Mouse (Mus musculus) embryonic facial prominence, embryonic 11.5 days (tissue): ENCODE measurements around the gene Phf11c. TPM values are rescaled to one million over a fixed set of nuclear protein-coding genes. Genes with fewer than 3 reads are reported as not detected.
"Not testable (repeated sequence)": the region's sequence is repeated elsewhere in the genome, so short reads cannot be mapped to it uniquely, and the experiment has no call there.

ENCODE experiments used
- ATAC-seq: fragments of 200-750 bp; cut with Nextera tagmentation; replicated peaks from 2 replicates; pipeline ENCODE4 v1.8.0; 2017; ENCODE audit warnings: low read depth; ENCODE audit not compliant: insufficient number of reproducible peaks, low FRiP score, low TSS enrichment
- DNase-seq: peaks from one replicate; pipeline ENCODE4 v3.0.0-alpha.2; 2015; ENCODE audit warnings: low spot score
- H3K27ac ChIP-seq: fragments of 300-500 bp; sonication (generic); replicated peaks from 2 replicates; pipeline ENCODE4 v1.5.1; 2014; ENCODE audit warnings: mild to moderate bottlenecking, low read depth, low read length, control low read depth
- H3K27me3 ChIP-seq: fragments of 300-500 bp; sonication (generic); 2 replicates; pipeline ENCODE4 v1.6.1; 2014; ENCODE audit warnings: mild to moderate bottlenecking, low read length, moderate library complexity, mixed read lengths; ENCODE audit not compliant: control insufficient read depth, insufficient read depth
- H3K36me3 ChIP-seq: fragments of 300-500 bp; sonication (generic); replicated peaks from 2 replicates; pipeline ENCODE4 v1.6.1; 2014; ENCODE audit warnings: low read depth, mild to moderate bottlenecking, low read length, moderate library complexity, mixed read lengths; ENCODE audit not compliant: control insufficient read depth, insufficient read depth
- H3K4me1 ChIP-seq: fragments of 300-500 bp; sonication (generic); 2 replicates; pipeline ENCODE4 v1.6.1; 2014; ENCODE audit warnings: low read length, mixed read lengths; ENCODE audit not compliant: control insufficient read depth, insufficient read depth
- H3K4me2 ChIP-seq: fragments of 300-500 bp; sonication (generic); 2 replicates; pipeline ENCODE4 v1.6.1; 2014; ENCODE audit warnings: low read depth, mild to moderate bottlenecking, control low read depth, low read length, moderate library complexity
- H3K4me3 ChIP-seq: fragments of 300-500 bp; sonication (generic); 2 replicates; pipeline ENCODE4 v1.5.1; 2014; ENCODE audit warnings: low read depth, low read length, control low read depth
- H3K9ac ChIP-seq: fragments of 300-500 bp; sonication (generic); replicated peaks from 2 replicates; pipeline ENCODE4 v1.6.1; 2014; ENCODE audit warnings: mild to moderate bottlenecking, control low read depth, low read length
- H3K9me3 ChIP-seq: fragments of 300-500 bp; sonication (generic); replicated peaks from 2 replicates; pipeline ENCODE4 v1.6.1; 2016; ENCODE audit warnings: mild to moderate bottlenecking, low read length, inconsistent platforms, mixed read lengths; ENCODE audit not compliant: control insufficient read depth
- WGBS: fragments of 180-500 bp; shearing (Covaris S2); extraction: QIAGEN DNeasy Blood & Tissue Kit; methylation state at CpG from one replicate; pipeline ENCODE4 v1.1.7; 2014; 5-methylcytosine and 5-hydroxymethylcytosine counted together
- polyA plus RNA-seq: library from polyadenylated mRNA; unstranded; fragments of >200 nt; fragmentation: Nextera tagmentation; extraction: Ambion mirVana; gene quantifications from 2 replicates; pipeline ENCODE4 v1.2.1, GENCODE M21; 2014

Phf11c gene
- polyA plus RNA-seq, 1 experiment from 2014 or later: 1.2 TPM

DNA sequence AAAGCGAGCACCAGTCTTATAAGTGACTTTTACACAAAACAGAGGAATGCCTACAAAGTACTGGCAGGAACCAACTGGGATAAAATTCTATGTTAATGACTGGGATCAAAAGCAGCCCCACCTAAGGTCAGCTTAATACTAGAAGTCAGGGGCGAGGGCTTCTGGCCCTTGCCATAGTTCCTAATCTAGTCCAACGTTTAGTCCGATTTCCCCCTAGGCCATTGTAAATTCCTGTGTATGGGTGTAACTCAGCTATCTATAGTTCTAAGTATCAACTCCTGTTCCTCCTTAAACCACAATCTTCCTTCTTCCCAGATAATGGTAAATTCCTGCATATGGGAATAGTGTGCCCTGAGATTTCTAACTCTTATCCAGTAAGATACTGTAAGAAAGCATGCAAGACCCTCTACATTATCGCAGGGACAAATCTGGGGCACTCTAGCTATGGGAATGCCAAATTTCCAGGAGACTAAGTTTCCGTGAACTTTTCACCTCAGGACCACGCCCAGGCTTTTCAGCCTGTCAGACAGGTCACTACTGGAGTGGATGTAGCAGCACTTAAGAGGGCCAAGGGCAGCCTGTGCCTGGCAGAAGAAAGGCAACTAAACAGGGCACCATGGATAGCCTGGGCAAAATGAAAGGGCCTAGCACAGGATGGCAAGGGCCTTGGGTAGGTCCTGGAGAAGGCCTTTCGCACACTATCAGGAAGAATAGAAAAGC lies 28.6 kb downstream of the Phf11c start:
- 82% methylated on average over 8 of the region's 8 CpGs for WGBS
- no peak overlapping the region for H3K4me2 ChIP-seq
- H3K27me3 ChIP-seq: no peaks in the 10 kb centered on the region

DNA sequence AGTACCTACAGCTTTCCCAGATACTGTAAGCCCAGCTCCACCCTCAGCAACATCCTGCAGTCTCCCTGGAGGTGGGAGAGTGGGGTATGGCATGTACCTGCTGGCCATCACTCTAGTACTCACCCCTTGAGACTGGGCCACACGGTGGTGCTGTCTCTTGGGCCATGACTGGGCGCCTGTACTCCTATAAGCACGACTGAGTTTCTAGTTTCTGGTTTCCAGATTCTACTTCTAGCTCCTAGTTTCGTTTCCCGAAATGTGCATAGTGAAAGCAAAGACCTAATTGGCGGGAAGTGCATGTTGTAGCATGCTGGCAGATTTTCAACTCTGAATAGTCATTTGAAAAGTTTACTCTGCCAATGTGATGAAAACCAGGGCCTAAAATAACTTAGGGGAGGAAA lies 29.9 kb downstream of the Phf11c start, which contains the start of gene Phf11d:
Gene Phf11d, minus strand, starts transcription at position 227 of the 401 bp plus-strand sequence.
- no peaks in the 10 kb centered on the region for H3K9me3 ChIP-seq
- no peak within 1 kb of the TSS for H3K27ac ChIP-seq
- H3K27me3 ChIP-seq: no peaks in the 10 kb centered on the region
- no peak for ATAC-seq
- no peak within 1 kb of the TSS for H3K4me2 ChIP-seq
- H3K36me3 ChIP-seq: no peaks in the 10 kb centered on the region
- DNase-seq: peak; percentile 1
- no peak within 1 kb of the TSS for H3K9ac ChIP-seq
- no peaks in the 10 kb centered on the region for H3K4me1 ChIP-seq
- H3K4me3 ChIP-seq: no peak within 1 kb of the TSS
- 78% methylated on average over 6 of the region's 6 CpGs for WGBS

More for the DNA sequence above, 28.6 kb downstream of the Phf11c start:
- no peak for ATAC-seq
- no peak overlapping the region for H3K4me3 ChIP-seq
- H3K9ac ChIP-seq: no peak overlapping the region
- no peak for DNase-seq
- H3K4me1 ChIP-seq: no peaks in the 10 kb centered on the region
- no peaks in the 10 kb centered on the region for H3K36me3 ChIP-seq
- H3K9me3 ChIP-seq: no peaks in the 10 kb centered on the region
- no peak overlapping the region for H3K27ac ChIP-seq

DNA sequence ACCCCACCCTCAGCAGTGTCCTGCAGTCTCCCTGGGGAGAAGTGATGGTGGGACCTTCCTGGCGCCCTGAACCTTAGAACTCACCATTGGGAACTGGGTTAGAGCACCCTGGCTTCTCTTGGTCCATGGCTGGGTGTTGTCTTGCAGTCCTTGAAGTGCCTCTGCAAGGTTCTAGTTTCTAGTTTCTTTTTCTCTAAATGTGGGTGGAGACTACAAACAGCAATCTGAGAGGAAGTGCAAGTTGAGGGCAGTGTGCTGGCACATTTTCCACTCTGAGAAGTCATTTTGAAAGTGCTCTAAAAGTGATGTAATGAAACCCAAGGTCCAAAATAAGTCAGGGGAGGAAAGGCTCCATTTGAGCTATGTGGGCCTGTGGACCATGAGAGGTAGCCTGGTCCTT lies 54.0 kb downstream of the Phf11c start, which contains the start of gene Phf11b:
Gene Phf11b, minus strand, starts transcription at position 163 of the 400 bp plus-strand sequence.
- not testable (repeated sequence) for H3K4me3 ChIP-seq, H3K27me3 ChIP-seq, H3K27ac ChIP-seq, H3K4me1 ChIP-seq, H3K36me3 ChIP-seq, H3K9ac ChIP-seq, H3K9me3 ChIP-seq, DNase-seq, ATAC-seq, H3K4me2 ChIP-seq
- 60% methylated on average over 1 of the region's 1 CpGs for WGBS

DNA sequence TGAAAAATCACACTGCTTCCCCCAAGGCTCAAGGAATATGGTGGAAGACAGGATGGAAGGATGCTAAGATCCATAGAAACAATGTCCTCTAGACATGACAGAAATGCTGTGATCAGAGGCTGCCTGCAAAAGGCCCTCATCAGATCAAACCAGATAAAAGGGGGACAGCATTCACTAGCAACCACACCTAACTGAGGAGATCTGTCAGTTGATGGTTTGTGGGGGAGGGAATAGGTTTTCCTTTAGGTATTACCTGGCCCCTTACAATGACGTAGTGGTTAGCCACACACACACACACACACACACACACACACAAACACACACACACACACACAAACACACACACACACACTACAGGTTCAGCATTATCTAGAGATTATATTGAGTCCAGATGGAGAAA lies 55.6 kb downstream of the Phf11c start:
- H3K9ac ChIP-seq: no peak overlapping the region
- ATAC-seq (no peak), DNase-seq (no peak)
- no peak overlapping the region for H3K27ac ChIP-seq
- H3K4me3 ChIP-seq: no peak overlapping the region
- H3K27me3 ChIP-seq: no peaks in the 10 kb centered on the region
- H3K4me2 ChIP-seq: no peak overlapping the region
- H3K4me1 ChIP-seq: no peaks in the 10 kb centered on the region
- WGBS: 79% methylated on average over 1 of the region's 1 CpGs
- no peaks in the 10 kb centered on the region for H3K9me3 ChIP-seq
- no peaks in the 10 kb centered on the region for H3K36me3 ChIP-seq

DNA sequence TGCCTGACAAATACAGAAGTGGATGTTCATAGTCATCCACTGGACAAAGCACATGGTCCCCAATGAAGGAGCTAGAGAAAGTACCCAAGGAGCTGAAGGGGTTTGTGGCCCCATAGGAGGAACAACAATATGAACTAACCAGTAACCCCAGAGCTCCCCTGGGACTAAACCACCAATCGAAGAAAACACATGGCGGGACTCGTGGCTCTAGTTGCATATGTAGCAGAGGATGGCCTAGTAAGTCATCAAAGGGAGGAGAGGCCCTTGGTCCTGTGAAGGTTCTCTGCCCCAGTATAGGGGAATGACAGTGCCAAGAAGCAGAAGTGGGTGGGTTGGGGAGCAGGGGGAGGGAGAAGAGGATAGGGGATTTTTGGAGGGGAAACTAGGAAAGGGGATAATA lies 59.1 kb downstream of the Phf11c start:
- H3K4me1 ChIP-seq, H3K27ac ChIP-seq, H3K27me3 ChIP-seq, ATAC-seq, H3K9ac ChIP-seq, DNase-seq, H3K36me3 ChIP-seq, H3K9me3 ChIP-seq, H3K4me2 ChIP-seq, H3K4me3 ChIP-seq: not testable (repeated sequence)
- WGBS: 72% methylated on average over 3 of the region's 3 CpGs

Other genes with a start within 250 kb of the Phf11c start
- gene Gm5142, start 216.6 kb downstream of the Phf11c start, polyA plus RNA-seq: not detected in 2 replicates
- gene Rcbtb1, start 194.2 kb downstream of the Phf11c start, polyA plus RNA-seq: 98.7 and 105 TPM in 2 replicates
- gene Gm6904, start 135.2 kb downstream of the Phf11c start, polyA plus RNA-seq: not detected in 2 replicates
- not detected in 2 replicates for gene Phf11a, start 97.9 kb downstream of the Phf11c start, polyA plus RNA-seq
- 0.25 TPM in 1 of 2 replicates, not detected in the other for gene Phf11b, start 54.0 kb downstream of the Phf11c start, polyA plus RNA-seq
- 0.61 and 0.79 TPM in 2 replicates for gene Phf11d, start 29.9 kb downstream of the Phf11c start, polyA plus RNA-seq
- 14.0 and 15.4 TPM in 2 replicates for gene Setdb2, start 45.5 kb upstream of the Phf11c start, polyA plus RNA-seq
- 54.4 and 61.8 TPM in 2 replicates for gene Cab39l, start 45.6 kb upstream of the Phf11c start, polyA plus RNA-seq
- 29.7 and 32.0 TPM in 2 replicates for gene Cdadc1, start 202.6 kb upstream of the Phf11c start, polyA plus RNA-seq
- gene Shisa2, start 229.9 kb upstream of the Phf11c start, polyA plus RNA-seq: 35.4 and 40.6 TPM in 2 replicates